Mouse (Mus musculus) heart, embryonic 14.5 days (tissue): ENCODE measurements around the gene Olfr463. TPM values are rescaled to one million over a fixed set of nuclear protein-coding genes. Genes with fewer than 3 reads are reported as not detected.
"Not testable (repeated sequence)": the region's sequence is repeated elsewhere in the genome, so short reads cannot be mapped to it uniquely, and the experiment has no call there.

Experiments used
- ATAC-seq: fragments of 200-750 bp; cut with Nextera tagmentation; 2 replicates; pipeline ENCODE4 v1.8.0; 2017; ENCODE audit warnings: low read depth, moderate TSS enrichment; ENCODE audit not compliant: insufficient number of reproducible peaks, insufficient read depth, low FRiP score
- H3K27ac ChIP-seq, 2 experiments: fragments of 200-500 bp in 1 of 2; fragments of 300-500 bp in 1 of 2; sonication (generic) in 1 of 2; replicated peaks in 1 of 2; 2 replicates each; pipeline ENCODE4 v1.5.1; 2012 to 2014; ENCODE audit warnings: low read depth in 2 of 2, low read length in 2 of 2, control low read depth in 1 of 2, mild to moderate bottlenecking in 1 of 2, mixed read lengths in 1 of 2; ENCODE audit not compliant: control insufficient read depth in 1 of 2, insufficient read depth in 1 of 2
- H3K27me3 ChIP-seq: fragments of 300-500 bp; sonication (generic); 2 replicates; pipeline ENCODE4 v1.6.1; 2014; ENCODE audit warnings: mild to moderate bottlenecking, low read length, control low read depth; ENCODE audit not compliant: control insufficient read depth, insufficient read depth
- H3K36me3 ChIP-seq: fragments of 300-500 bp; sonication (generic); 2 replicates; pipeline ENCODE4 v1.6.1; 2014; ENCODE audit warnings: mild to moderate bottlenecking, control low read depth, low read length, mixed read lengths; ENCODE audit not compliant: control insufficient read depth, insufficient read depth
- H3K4me1 ChIP-seq, 2 experiments: fragments of 200-500 bp in 1 of 2; fragments of 300-500 bp in 1 of 2; sonication (generic) in 1 of 2; 2 replicates each; pipeline ENCODE4 v1.6.1; 2012 to 2014; ENCODE audit warnings: low read length in 2 of 2, control low read depth in 1 of 2, mixed read lengths in 1 of 2; ENCODE audit not compliant: control insufficient read depth in 2 of 2, insufficient read depth in 2 of 2
- H3K4me2 ChIP-seq: fragments of 300-500 bp; sonication (generic); 2 replicates; pipeline ENCODE4 v1.6.1; 2014; ENCODE audit warnings: mild to moderate bottlenecking, low read length
- H3K4me3 ChIP-seq, 2 experiments: fragments of 200-500 bp in 1 of 2; fragments of 300-500 bp in 1 of 2; sonication (generic) in 1 of 2; 2 replicates each; pipeline ENCODE4 v1.5.1; 2012 to 2014; ENCODE audit warnings: low read length in 2 of 2, mild to moderate bottlenecking in 2 of 2, control low read depth in 1 of 2, low read depth in 1 of 2, moderate library complexity in 1 of 2; ENCODE audit not compliant: control insufficient read depth in 1 of 2, insufficient read depth in 1 of 2
- H3K9ac ChIP-seq: fragments of 300-500 bp; sonication (generic); 2 replicates; pipeline ENCODE4 v1.6.1; 2014; ENCODE audit warnings: mild to moderate bottlenecking, low read length
- H3K9me3 ChIP-seq: fragments of 300-500 bp; sonication (generic); 2 replicates; pipeline ENCODE4 v1.6.1; 2016; ENCODE audit warnings: low read length, control low read depth; ENCODE audit not compliant: control insufficient read depth
- WGBS: fragments of 180-500 bp; shearing (Covaris S2); extraction: QIAGEN DNeasy Blood & Tissue Kit; methylation state at CpG from one replicate; pipeline ENCODE4 v1.1.7; 2014; 5-methylcytosine and 5-hydroxymethylcytosine counted together
- polyA plus RNA-seq: library from polyadenylated mRNA; unstranded; fragments of >200 nt; fragmentation: Nextera tagmentation; extraction: Ambion mirVana; gene quantifications from 2 replicates; pipeline ENCODE4 v1.2.1, GENCODE M21; 2014

Olfr463 gene
- polyA plus RNA-seq, 1 experiment from 2014 or later = not detected

DNA sequence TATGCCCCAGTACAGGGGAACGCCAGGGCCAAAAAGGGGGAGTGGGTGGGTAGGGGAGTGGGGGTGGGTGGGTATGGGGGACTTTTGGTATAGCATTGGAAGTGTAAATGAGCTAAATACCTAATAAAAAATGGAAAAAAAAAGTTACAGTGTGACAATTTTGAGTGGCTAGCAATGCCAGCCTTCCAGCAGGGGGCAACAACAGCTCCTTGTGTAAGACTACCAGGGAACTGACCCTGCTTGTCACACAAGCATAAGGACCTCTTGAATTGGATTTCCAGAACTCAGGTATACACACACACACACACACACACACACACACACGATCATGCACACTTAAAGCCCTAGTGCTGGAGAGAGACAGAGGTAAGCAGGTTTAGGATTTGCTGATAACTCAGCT, 30.3 kb downstream of the Olfr463 start:
- not testable (repeated sequence) for H3K36me3 ChIP-seq, ATAC-seq, H3K9me3 ChIP-seq, H3K4me3 ChIP-seq, H3K27me3 ChIP-seq, H3K4me1 ChIP-seq, H3K4me2 ChIP-seq, H3K9ac ChIP-seq, H3K27ac ChIP-seq
- whole genome bisulfite sequencing = 90% methylated on average over 1 of the region's 2 CpGs

DNA sequence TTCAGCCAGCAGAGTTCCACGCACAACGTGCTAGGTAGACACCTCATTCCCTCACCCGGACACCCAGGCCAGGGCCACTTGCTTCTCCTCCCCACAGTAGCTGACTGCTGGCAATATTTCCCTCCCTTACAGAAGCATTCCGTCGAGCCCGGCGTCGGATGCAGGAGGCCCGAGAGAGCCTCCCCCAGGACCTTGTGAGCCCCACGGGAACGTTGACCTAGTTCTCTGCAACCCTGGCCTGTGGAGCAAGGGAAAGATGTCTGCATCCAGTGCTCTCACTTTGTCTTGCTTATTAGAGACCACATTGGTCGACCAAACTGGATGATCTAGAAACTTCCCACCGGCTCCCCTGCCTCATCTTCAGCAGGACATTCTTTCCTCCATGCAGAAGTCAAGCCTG, 34.4 kb downstream of the Olfr463 start:
- no peak for ATAC-seq
- H3K27me3 ChIP-seq = no peaks in the 10 kb centered on the region
- no peak overlapping the region for H3K9ac ChIP-seq
- no peak overlapping the region for H3K4me2 ChIP-seq
- no peak overlapping the region for H3K27ac ChIP-seq
- H3K36me3 ChIP-seq = peaks cover 6% of the 10 kb centered on the region
- WGBS = 87% methylated on average over 13 of the region's 13 CpGs
- peaks cover 4 to 7% of the 10 kb centered on the region in 2 experiments; a peak in 3 of 4 replicates for H3K4me1 ChIP-seq
- H3K4me3 ChIP-seq = no peak overlapping the region
- H3K9me3 ChIP-seq = no peaks in the 10 kb centered on the region

DNA sequence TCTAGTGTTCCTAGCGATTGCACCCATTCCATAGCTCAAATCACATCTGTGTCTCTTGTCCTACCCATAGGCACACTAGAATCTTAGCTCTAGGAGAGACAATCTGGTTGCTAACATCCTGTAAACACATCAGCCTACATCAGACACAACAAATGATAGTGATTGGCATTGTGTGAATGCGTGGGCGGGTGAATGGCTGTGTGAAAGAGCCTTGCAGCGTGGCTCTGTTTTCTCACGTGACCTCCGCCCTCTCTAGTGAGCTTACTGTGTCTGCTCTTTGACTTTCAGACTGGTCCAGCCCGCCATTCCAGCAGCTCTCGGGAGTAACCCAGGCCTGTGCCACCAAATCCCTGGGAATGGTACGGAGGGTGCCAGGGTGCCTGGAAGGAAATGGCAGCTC, 36.8 kb downstream of the Olfr463 start:
- no peak overlapping the region for H3K27ac ChIP-seq
- no peak for ATAC-seq
- H3K4me1 ChIP-seq = peaks cover 4 to 7% of the 10 kb centered on the region in 2 experiments; a peak in 3 of 4 replicates
- WGBS = 82% methylated on average over 9 of the region's 9 CpGs
- no peak overlapping the region for H3K4me2 ChIP-seq
- peaks cover 6% of the 10 kb centered on the region for H3K36me3 ChIP-seq
- H3K4me3 ChIP-seq = no peak overlapping the region
- no peaks in the 10 kb centered on the region for H3K9me3 ChIP-seq
- H3K27me3 ChIP-seq = no peaks in the 10 kb centered on the region
- H3K9ac ChIP-seq = no peak overlapping the region

DNA sequence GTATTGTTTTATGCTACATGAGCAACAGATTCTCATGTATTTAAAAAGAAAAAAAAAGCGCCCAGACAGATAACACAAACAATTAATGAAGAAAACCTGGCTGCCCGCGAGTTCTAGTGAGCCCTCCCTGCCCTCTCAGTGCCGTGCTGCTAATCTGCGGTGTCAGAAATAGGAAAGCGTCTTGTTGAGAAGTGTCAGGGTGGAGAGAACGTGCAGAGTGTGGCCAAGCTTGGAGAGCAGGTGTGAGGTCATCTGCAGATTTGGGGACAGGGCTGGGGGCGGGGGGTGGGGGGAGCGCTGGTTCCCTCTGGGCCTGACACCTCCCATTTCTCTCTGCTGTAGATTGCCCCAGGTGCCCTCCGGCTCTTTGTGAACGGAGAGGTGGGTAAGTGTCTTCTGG, 37.9 kb downstream of the Olfr463 start:
- Histone ChIP-seq H3K36me3 (peaks cover 6% of the 10 kb centered on the region), H3K27me3 (no peaks in the 10 kb centered on the region), H3K4me2 (no peak overlapping the region), H3K4me3 (no peak overlapping the region), H3K4me1 (peaks cover 4 to 7% of the 10 kb centered on the region in 2 experiments; a peak in 3 of 4 replicates), H3K9ac (no peak overlapping the region), H3K27ac (no peak overlapping the region), H3K9me3 (no peaks in the 10 kb centered on the region)
- 57% methylated on average over 11 of the region's 11 CpGs for WGBS
- no peak; the same call in 1 of the 2 replicates for ATAC-seq

DNA sequence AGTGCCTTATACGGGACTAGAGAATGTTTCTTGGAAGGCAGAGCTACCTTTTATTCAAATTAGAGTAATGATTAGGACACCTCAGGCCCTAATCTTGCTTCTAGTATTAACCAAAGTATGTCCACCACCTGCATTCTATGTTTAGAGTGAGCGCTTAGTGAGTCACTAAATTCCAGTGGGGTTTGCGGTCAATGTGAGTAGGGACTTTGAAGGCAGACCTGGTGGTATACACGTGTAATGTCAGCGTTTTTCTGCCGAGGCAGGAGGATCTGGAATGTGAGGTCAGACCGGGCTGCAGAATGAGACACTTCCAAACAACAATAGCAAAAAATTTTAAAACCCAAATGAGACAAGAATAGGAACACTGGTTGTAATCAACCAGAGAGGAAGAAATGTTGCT, 42.6 kb downstream of the Olfr463 start:
- no peaks in the 10 kb centered on the region for H3K36me3 ChIP-seq
- WGBS = 82% methylated on average over 7 of the region's 7 CpGs

DNA sequence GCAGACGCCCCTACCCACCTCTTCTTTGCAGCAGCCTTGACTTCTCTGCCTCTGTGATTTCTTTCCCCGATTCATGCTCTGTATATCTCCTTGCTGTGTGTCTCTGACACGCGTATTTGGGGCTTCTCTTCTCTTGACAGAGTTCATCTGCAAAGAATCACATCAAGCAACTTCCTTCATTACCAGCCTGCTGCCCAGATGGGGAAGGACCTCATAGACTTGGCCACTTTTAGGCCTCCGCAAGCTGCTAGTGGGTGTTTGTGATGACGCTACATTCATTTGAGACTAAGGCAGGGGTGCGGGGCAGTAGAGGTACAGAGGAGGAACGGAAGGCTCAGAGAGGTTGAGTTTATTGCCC, 43.6 kb downstream of the Olfr463 start:
- Histone ChIP-seq H3K4me1 (peaks cover 4 to 6% of the 10 kb centered on the region in 2 experiments; a peak in 3 of 4 replicates), H3K27me3 (no peaks in the 10 kb centered on the region), H3K4me2 (peak overlapping the region; percentile 85), H3K4me3 (peak overlapping the region; percentile 62 to 75), H3K9me3 (no peaks in the 10 kb centered on the region), H3K36me3 (no peaks in the 10 kb centered on the region), H3K27ac (0 out of 4 replicates have a peak overlapping the region, but pooled peaks of 1 of the 2 experiments have one; percentile 39), H3K9ac (peak overlapping the region; percentile 76)
- ATAC-seq = no peak
- 36% methylated on average over 8 of the region's 8 CpGs for WGBS

More for the DNA sequence above, 42.6 kb downstream of the Olfr463 start:
- H3K9ac ChIP-seq = no peak overlapping the region
- H3K27ac ChIP-seq = no peak overlapping the region
- H3K27me3 ChIP-seq = no peaks in the 10 kb centered on the region
- no peak for ATAC-seq
- H3K4me3 ChIP-seq = no peak overlapping the region
- H3K9me3 ChIP-seq = no peaks in the 10 kb centered on the region
- peaks cover 4 to 6% of the 10 kb centered on the region in 2 experiments; a peak in 3 of 4 replicates for H3K4me1 ChIP-seq
- no peak overlapping the region for H3K4me2 ChIP-seq

DNA sequence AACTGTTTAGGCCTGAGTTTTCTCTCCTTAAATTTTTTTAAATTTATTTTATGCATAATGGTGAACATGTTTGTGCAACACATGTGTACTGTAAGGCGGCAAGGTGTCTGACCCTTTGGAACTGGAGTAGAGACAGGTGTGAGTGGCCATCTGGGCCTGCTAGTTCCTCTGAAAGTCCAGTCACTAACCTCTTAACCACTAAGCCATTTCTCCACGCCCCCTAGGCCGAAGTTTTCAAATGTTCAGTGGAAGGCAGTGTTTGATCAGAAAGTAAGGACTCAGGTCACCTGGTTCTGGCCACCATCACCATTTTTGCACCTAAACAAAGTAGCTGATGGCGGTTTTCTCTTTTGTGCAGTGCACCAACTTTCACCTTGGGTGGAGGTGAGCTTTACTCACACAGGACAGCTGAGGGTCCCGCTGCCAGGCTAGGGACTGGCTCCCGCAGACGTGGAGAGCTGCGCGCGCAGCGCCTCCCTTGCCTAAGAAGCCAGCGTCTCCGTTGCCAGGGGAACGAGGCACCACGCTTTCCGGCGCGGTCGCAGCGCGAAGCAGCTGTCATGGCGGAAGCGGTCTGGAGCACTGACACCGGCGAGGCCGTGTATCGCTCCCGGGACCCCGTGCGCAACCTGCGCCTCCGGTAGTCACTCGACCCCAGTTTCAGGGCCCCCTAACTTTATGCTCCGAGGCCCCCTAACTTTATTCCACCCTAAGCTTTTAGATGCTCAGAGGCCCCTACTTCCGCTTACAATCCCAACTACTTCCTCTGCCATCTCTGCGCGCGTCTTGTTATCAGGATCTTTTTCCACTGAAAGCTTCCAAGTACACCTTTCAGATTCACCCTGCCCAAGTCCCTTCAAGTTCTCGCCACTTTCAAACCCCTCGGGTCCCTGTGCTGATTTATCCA, 44.2 kb downstream of the Olfr463 start, which contains the start of gene Mks1:
Mks1 (plus strand) TSS at position 526 of the 907 bp plus-strand sequence.
- Histone ChIP-seq H3K27me3 (no peaks in the 10 kb centered on the region), H3K36me3 (no peaks in the 10 kb centered on the region), H3K9ac (peak within 1 kb of the TSS; percentile 76), H3K9me3 (no peaks in the 10 kb centered on the region), H3K4me3 (peak within 1 kb of the TSS; percentile 62 to 75), H3K4me2 (peak within 1 kb of the TSS; percentile 85), H3K4me1 (peaks cover 4 to 7% of the 10 kb centered on the region in 2 experiments; a peak in 3 of 4 replicates), H3K27ac (0 out of 4 replicates have a peak within 1 kb of the TSS, but pooled peaks have one; percentile 39 to 45)
- WGBS = 5% methylated on average over 40 of the region's 40 CpGs
- peak; percentile 84 for ATAC-seq
